ENCODE assay signal across 8 mouse cellular contexts in the genomic region with DNA sequence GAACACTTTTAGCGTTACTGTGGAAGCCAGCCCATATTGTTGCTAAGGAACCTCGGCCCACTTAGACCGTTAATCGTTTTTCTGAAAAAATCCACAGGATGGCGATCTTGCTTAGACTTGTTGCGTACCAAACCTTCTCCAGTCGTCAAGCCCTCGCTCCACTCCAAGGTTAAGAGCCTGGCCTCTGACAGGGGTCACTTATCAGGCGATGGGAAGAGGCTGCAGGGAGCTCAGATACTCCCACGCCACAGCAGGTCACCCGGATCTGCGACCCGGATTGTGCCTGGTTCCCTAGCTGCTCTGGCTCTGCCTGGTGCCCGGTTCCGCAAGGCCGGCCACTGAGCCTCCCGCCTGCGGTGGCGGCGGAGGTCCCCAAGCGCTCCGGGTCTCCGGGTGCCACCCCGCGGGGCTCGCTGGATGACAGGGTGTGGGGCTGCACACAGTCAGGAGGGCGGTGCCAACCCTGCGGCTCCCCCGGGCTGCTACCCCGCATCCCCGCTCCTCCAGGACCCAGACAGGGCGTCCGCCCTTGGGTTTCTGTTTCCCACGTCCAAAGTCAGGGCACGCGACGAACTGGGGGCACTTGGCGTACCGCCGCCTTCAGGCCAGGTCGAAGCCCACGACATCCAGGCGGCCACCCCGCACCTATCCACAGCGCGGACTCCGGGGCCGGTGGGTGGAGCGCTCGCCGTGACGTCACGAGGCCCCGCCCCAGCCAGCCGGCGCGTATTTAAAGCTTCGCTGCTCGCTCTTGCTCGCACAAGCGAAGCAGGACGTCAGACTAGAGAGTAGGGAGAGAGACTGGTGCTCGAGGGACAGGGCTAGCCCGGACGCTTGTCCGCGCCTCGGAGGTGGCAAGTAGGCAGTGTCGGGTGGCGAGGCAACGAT. TPM values are rescaled to one million over a fixed set of nuclear protein-coding genes. Genes with fewer than 3 reads are reported as not detected.
DNase-seq lines count a peak whose midpoint lies in the region; ATAC-seq and TF ChIP-seq lines count a peak whose summit lies in the region.

A gene (plus strand): TSS at position 756 of the 888 bp plus-strand sequence.

- intact Hi-C loops in heart, postnatal 10 days (cut with DNase I), result loop anchor here (1.0 to 10.0 kb wide), 6 partner anchors 164 to 574 kb away; no protein-coding TSS in a partner anchor

- DNase-seq in heart, postnatal 10 days, result peak; percentile 97 to 98
- DNase-seq in kidney, postnatal 4 days, result peak; percentile 96
- DNase-seq in neural tube, embryonic 11.5 days (ENCODE audit: low spot score), result peak; percentile 91

- H3K4me3 ChIP-seq in E14TG2a.4 (replicated peaks; ENCODE audit: low read length), result peak within 1 kb of the TSS; percentile 86
- H3K4me3 ChIP-seq in forebrain, embryonic 13.5 days, result peak within 1 kb of the TSS; percentile 65
- peak within 1 kb of the TSS; percentile 59 for H3K4me3 ChIP-seq in liver, embryonic 15.5 days (replicated peaks)
- peak within 1 kb of the TSS; percentile 52 for H3K4me3 ChIP-seq in neural tube, embryonic 11.5 days (ENCODE audit: low read depth, low read length)
- H3K4me3 ChIP-seq in stomach, embryonic 16.5 days (replicated peaks; ENCODE audit: low read length), result peak within 1 kb of the TSS; percentile 82

- peaks cover 22% of the 10 kb centered on the region for H3K36me3 ChIP-seq in E14TG2a.4 (ENCODE audit: insufficient read depth, low read length)
- H3K36me3 ChIP-seq in forebrain, embryonic 13.5 days (ENCODE audit: poor library complexity, severe bottlenecking), result peaks cover 20% of the 10 kb centered on the region
- H3K36me3 ChIP-seq in liver, embryonic 15.5 days (replicated peaks), result peaks cover 4% of the 10 kb centered on the region
- peaks cover 4% of the 10 kb centered on the region; the same call in 1 of the 2 replicates for H3K36me3 ChIP-seq in neural tube, embryonic 11.5 days (ENCODE audit: control insufficient read depth, insufficient read depth, low read length)
- peaks cover 21% of the 10 kb centered on the region for H3K36me3 ChIP-seq in stomach, embryonic 16.5 days (ENCODE audit: control insufficient read depth, insufficient read depth, low read length)

- ATAC-seq in cerebellum, adult (ENCODE audit: insufficient number of reproducible peaks, low FRiP score, low TSS enrichment), result peak; percentile 85
- ATAC-seq in forebrain, embryonic 13.5 days, result peak; percentile 97
- ATAC-seq in liver, embryonic 15.5 days (ENCODE audit: insufficient read depth), result peak; percentile 82
- ATAC-seq in neural tube, embryonic 11.5 days (ENCODE audit: insufficient read depth, low FRiP score, low TSS enrichment), result peak; percentile 95
- peak; percentile 95 for ATAC-seq in stomach, embryonic 16.5 days (ENCODE audit: insufficient read depth, low FRiP score)

- H3K9me3 ChIP-seq in E14TG2a.4 (ENCODE audit: low read length), result no peaks in the 10 kb centered on the region
- H3K9me3 ChIP-seq in forebrain, embryonic 13.5 days (replicated peaks), result peaks cover 4% of the 10 kb centered on the region; the same call in 1 of the 2 replicates
- H3K9me3 ChIP-seq in liver, embryonic 15.5 days (replicated peaks), result no peaks in the 10 kb centered on the region
- H3K9me3 ChIP-seq in neural tube, embryonic 11.5 days (ENCODE audit: control insufficient read depth, low read length), result no peaks in the 10 kb centered on the region
- peaks cover 6% of the 10 kb centered on the region; the same call in 1 of the 2 replicates for H3K9me3 ChIP-seq in stomach, embryonic 16.5 days (replicated peaks; ENCODE audit: control insufficient read depth, low read length)

- H3K27me3 ChIP-seq in E14TG2a.4 (ENCODE audit: insufficient read depth, low read length), result peaks cover 20% of the 10 kb centered on the region
- H3K27me3 ChIP-seq in forebrain, embryonic 13.5 days, result no peaks in the 10 kb centered on the region
- peaks cover 50% of the 10 kb centered on the region for H3K27me3 ChIP-seq in liver, embryonic 15.5 days
- no peaks in the 10 kb centered on the region for H3K27me3 ChIP-seq in neural tube, embryonic 11.5 days (ENCODE audit: control insufficient read depth, insufficient read depth, low read length)
- H3K27me3 ChIP-seq in stomach, embryonic 16.5 days (ENCODE audit: control insufficient read depth, insufficient read depth, low read length), result no peaks in the 10 kb centered on the region

- peaks cover 9% of the 10 kb centered on the region for H3K4me1 ChIP-seq in E14TG2a.4 (replicated peaks; ENCODE audit: low read depth, low read length)
- peaks cover 13% of the 10 kb centered on the region; the same call in 1 of the 2 replicates for H3K4me1 ChIP-seq in forebrain, embryonic 13.5 days
- H3K4me1 ChIP-seq in liver, embryonic 15.5 days (replicated peaks), result peaks cover 12% of the 10 kb centered on the region
- H3K4me1 ChIP-seq in neural tube, embryonic 11.5 days (ENCODE audit: control insufficient read depth, insufficient read depth, low read length), result no peaks in the 10 kb centered on the region
- peaks cover 11% of the 10 kb centered on the region; the same call in 1 of the 2 replicates for H3K4me1 ChIP-seq in stomach, embryonic 16.5 days (ENCODE audit: control insufficient read depth, insufficient read depth, low read length)

- 0 out of 2 replicates have a peak, but pooled peaks have one; percentile 5 for TF ChIP-seq CTCF in E14TG2a.4 (conservative IDR thresholded peaks at IDR 0.05; ENCODE audit: low read length)

- peak within 1 kb of the TSS; percentile 86 for H3K9ac ChIP-seq in forebrain, embryonic 13.5 days
- H3K9ac ChIP-seq in liver, embryonic 15.5 days, result peak within 1 kb of the TSS; percentile 39
- H3K9ac ChIP-seq in neural tube, embryonic 11.5 days (ENCODE audit: low read length), result peak within 1 kb of the TSS; percentile 35
- H3K9ac ChIP-seq in stomach, embryonic 16.5 days (ENCODE audit: low read length), result peak within 1 kb of the TSS; percentile 94

- peak within 1 kb of the TSS; percentile 77 for H3K27ac ChIP-seq in forebrain, embryonic 13.5 days
- H3K27ac ChIP-seq in liver, embryonic 15.5 days (replicated peaks), result 0 out of 2 replicates have a peak within 1 kb of the TSS, but pooled peaks have one; percentile 29
- peak within 1 kb of the TSS; percentile 57 for H3K27ac ChIP-seq in neural tube, embryonic 11.5 days (ENCODE audit: low read depth, low read length)
- peak within 1 kb of the TSS; percentile 93 for H3K27ac ChIP-seq in stomach, embryonic 16.5 days (ENCODE audit: low read length)

- under 1% methylated on average over 69 of the region's 71 CpGs for WGBS in forebrain, embryonic 13.5 days
- under 1% methylated on average over 71 of the region's 71 CpGs for WGBS in liver, embryonic 15.5 days (ENCODE audit: insufficient replicate concordance)
- WGBS in neural tube, embryonic 11.5 days, result under 1% methylated on average over 71 of the region's 71 CpGs
- under 1% methylated on average over 71 of the region's 71 CpGs for WGBS in stomach, embryonic 16.5 days

- H3K4me2 ChIP-seq in forebrain, embryonic 13.5 days, result peak within 1 kb of the TSS; percentile 99
- H3K4me2 ChIP-seq in liver, embryonic 15.5 days, result peak within 1 kb of the TSS; percentile 84
- peak within 1 kb of the TSS; percentile 97 for H3K4me2 ChIP-seq in neural tube, embryonic 11.5 days (ENCODE audit: low read depth)
- H3K4me2 ChIP-seq in stomach, embryonic 16.5 days (ENCODE audit: low read depth, low read length), result peak within 1 kb of the TSS; percentile 91

RNA-seq across cellular contexts. Expression of the gene that starts here (rescaled TPM):
- 89.4 and 113 TPM in 2 replicates for polyA plus RNA-seq in forebrain, embryonic 13.5 days (2015; fragmentation: Nextera tagmentation; extraction: Ambion mirVana)
- 10 to 100 TPM; 71.4 to 75.3 TPM for total RNA-seq in heart, postnatal 10 days (2021)
- 8.2 and 9.4 TPM in 2 replicates for polyA plus RNA-seq in liver, embryonic 15.5 days (2015; fragmentation: Nextera tagmentation; extraction: Ambion mirVana)
- 98.2 and 102 TPM in 2 replicates for polyA plus RNA-seq in neural tube, embryonic 11.5 days (2014; fragmentation: Nextera tagmentation; extraction: Ambion mirVana)
- 115 and 120 TPM in 2 replicates for polyA plus RNA-seq in stomach, embryonic 16.5 days (2015; fragmentation: Nextera tagmentation; extraction: Ambion mirVana)

Comparison
In these comparisons a context has a peak if more than half of its experiments do, and no peak if none do; other contexts are left out.
1. Peak in every context shown above with its lines: DNase-seq, ATAC-seq, H3K4me3 ChIP-seq and H3K27ac ChIP-seq.
2. H3K27ac ChIP-seq: peak in every context shown above with its lines; median percentile 93 in stomach, embryonic 16.5 days; 77 in forebrain, embryonic 13.5 days; 57 in neural tube, embryonic 11.5 days; 29 in liver, embryonic 15.5 days.
3. H3K9ac ChIP-seq: peak in every context shown above with its lines; median percentile 94 in stomach, embryonic 16.5 days; 86 in forebrain, embryonic 13.5 days; 39 in liver, embryonic 15.5 days; 35 in neural tube, embryonic 11.5 days.